Mouse (Mus musculus): ENCODE results near the gene Grm1.

GRCm38 (mm10) chr10:10789967-10790366 lies 292.2 kb downstream of the Grm1 start:
- no peak for TF ChIP-seq CTCF (IDR thresholded peaks at IDR 0.05; ENCODE audit: insufficient read depth, low read length)
- no peak for TF ChIP-seq POLR2A (IDR thresholded peaks at IDR 0.05; ENCODE audit: borderline replicate concordance, extremely low read depth, low read depth, low read length)

Data from lung, adult 2 months (tissue).